Mouse (Mus musculus): ENCODE measurements around the gene 4930412O13Rik.

4930412O13Rik gene

DNA sequence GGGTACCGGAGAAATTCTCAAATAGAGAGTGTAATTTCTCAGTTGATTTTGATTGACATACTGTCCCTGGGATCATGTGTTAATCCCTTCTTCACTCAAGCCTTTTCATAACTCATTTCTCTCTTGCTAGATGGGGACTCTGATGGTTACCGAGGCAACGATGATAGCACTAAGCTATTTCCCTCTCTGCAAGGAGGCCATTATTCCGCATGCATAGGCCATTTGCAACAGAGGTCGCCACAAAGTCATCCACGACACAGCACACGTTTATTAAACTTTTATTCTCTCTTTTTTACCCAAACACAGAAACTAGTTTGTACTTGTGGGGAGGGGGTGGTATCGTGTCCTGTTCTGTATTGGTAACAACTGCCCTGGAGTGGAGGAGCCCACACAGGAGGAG is 16.8 kb downstream of the 4930412O13Rik start:
- no peak for DNase-seq (ENCODE audit: low spot score in 2 of 2)

DNA sequence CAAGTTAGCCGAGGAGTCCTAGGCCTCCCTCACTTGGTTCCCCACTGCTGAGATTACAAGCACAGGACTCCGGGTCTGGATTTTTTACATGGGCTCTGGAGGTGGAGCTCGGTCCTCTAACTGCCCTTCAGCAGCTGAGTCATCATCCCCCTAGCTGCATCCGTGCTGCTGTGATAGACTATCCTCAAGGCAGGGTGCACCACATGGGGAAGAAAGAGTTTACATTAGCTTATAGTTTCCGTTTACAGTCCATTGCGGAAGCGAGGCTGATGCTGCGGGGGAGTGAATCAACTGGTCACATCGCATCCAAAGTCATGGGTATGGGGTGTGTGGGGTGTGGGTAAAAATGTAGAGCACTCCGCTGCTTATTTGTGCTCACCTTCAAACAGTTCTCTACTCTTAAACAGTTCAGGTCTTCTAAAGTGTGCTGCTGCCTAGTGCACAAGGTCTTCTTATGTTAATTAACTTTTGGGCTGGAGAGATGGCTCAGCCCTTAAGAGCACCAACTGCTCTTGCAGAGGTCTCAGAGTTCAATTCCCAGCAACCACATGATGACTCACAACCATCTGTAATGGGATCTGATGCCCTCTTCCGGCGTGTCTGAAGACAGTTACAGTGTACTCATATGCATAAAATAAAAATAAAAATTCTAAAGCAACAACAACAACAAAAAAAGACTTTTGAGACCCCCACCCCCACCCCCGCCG is 23.0 kb downstream of the 4930412O13Rik start:
- no peak for DNase-seq (ENCODE audit: low spot score in 2 of 2)

DNA sequence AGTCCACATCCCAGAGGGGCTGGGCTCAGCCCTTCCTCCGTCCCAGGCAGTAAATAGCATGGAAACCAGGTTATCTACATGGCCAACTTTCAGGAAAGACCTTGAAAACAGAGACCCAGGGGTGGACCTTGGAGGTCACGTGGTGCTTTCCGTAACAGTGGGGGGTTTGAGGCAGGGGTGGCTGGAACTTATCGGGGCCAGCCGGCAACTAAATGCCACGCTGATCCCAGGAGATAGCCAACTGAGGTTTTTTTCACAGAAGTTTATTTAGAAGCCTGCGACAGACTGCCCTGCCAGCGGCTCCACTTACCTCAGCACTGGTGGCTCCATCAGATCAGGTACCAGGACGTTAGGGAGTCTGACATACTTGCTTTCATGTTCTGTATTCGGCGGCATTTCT is 24.9 kb downstream of the 4930412O13Rik start:
- DNase-seq (ENCODE audit: low spot score in 2 of 2): no peak

DNA sequence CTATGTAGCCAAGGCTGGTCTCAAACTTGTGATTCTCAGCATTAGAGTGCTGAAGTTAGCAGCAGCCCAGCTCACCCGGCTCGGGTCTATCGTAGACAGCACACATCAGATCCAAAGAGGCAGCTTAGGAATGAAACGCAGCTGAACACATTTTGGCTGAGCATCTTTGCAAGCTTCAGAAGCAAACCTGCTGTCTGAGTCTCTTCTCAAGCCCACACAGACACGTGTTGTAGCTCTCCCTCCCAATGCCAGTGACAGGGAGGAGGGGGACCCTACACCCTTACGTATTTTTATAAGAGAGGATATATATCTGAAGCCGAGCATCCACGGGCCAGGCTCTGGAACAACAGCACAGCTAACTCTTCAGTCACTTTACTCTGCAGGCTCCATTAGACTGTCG is 36.5 kb downstream of the 4930412O13Rik start:
- no peak for DNase-seq (ENCODE audit: low spot score in 2 of 2)

DNA sequence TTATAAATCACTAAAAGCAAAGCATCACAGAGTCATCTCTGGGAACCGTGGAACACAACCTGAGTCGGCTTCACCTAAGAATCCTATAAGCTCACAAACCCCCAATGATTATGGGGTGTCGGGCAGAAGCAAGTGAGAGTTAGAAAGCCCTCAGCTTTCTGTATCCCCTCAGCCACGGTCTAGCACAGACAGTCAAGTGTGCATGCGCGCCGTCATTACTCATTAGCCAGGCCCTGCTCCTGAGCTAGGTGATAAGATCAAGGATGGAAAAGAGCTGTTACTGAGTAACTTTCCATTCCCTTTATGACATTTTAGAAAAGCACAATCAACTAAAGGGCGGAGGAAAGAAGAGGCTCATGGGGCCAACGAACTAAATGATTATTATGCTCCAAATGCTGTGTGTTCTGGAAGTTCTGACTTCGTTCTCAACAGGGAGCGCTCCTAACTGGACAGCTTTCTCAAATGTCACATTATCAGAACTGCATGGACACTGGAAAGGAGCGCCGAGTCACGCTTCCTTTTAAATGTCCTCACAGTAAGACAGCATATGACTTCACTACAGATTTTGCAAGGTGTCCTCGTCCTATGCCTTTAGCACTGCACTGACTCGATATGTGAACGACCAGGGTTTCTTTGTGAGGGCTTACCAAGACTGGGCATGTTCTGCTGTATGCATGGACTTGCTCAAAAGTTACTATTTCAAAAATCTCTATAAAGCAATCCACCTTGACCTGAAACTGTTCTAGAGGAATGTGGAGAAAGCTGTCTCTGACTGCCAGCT is 37.8 kb downstream of the 4930412O13Rik start:
- no peak for DNase-seq (ENCODE audit: low spot score in 2 of 2)

DNA sequence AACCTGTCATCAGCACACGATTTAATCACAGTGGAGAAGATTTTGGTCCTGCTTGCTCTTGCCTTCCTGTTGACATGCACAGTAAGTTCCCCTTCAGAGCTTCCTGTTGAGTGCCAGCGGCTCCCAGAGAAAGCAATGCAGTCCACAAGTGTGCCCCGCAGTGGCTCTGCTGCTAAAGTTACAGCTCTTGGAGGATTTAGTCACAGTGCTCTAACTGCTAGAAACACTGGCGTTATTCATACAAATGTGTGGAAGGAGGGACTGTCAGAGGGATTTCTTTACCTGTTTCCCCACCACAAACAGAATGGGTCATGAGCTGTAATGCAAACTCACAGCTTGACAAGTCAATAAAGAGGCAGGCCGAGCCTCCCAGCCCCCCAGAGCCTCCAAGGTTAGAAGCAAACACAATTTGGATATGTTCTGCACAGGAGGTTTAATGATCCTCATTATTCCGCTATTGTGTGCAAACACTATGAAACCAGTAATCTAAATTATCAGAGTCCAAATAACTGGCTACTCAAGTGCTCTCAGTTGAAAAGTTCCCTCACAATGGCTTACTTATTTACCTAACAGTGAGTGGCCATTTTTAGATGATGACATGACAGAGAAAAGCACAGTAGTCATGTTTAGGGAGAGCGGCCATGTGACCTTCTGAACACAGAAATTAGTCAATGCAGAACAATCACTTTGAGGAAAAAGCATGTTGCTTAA is 45.3 kb downstream of the 4930412O13Rik start:
- no peak for DNase-seq (ENCODE audit: low spot score in 2 of 2)

DNA sequence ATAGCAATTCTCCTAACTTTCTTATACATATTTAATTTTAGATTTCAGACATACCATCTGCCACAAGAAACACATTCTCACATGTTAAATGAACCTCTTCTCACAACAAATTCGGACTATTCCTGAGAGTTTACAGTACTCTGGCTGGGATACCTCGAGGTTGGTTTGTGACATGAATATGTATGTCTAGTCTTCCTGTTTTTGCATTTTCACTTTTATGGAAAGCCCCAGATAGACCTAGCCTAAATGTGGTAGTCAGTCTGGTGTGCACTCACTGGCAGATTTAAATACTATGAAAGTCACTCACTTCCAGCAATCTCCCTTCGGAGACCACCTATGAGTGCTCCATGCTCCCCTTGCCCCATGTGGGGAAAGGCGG is 45.8 kb downstream of the 4930412O13Rik start:
- DNase-seq (ENCODE audit: low spot score in 2 of 2): no peak
